Mouse (Mus musculus) G1E (cell line): ENCODE data around the gene 1700030K09Rik.

Experiments used
- GATA1 ChIP-seq: IDR thresholded peaks from 2 replicates; pipeline ENCODE4 v1.6.1; 2012; ENCODE audit warnings: borderline replicate concordance, low read length, inconsistent platforms, mixed read lengths
- TAL1 ChIP-seq: conservative IDR thresholded peaks from 2 replicates; pipeline ENCODE4 v1.6.1; 2012; ENCODE audit warnings: low read depth, low read length, inconsistent platforms, mixed read lengths

- no peak for TF ChIP-seq TAL1
- TF ChIP-seq GATA1: no peak
Observed at GRCm38 (mm10) chr8:72500521-72500931, 56.8 kb downstream of the 1700030K09Rik start.
